24 mouse cellular contexts compared by ENCODE assay signal in genomic region chr11:97181061-97181460, GRCm38 (mm10).
"Had no signal": no experiment of that assay in that cellular context is flagged by ENCODE, and none has a peak within 500 bp of the region (broad histone marks: within the 10 kb centered on the region; RNA-seq: fewer than 3 reads in every experiment).

No protein-coding gene starts in this region.

- ATAC-seq: hindbrain, embryonic 16.5 days; inflammation-experienced regulatory T-cells, adult 6 months; intestine, embryonic 15.5 days; liver, embryonic 12.5 days had no signal

- H3K9me3 ChIP-seq: heart, embryonic 10.5 days; heart, embryonic 12.5 days; hindbrain, embryonic 10.5 days; hindbrain, embryonic 12.5 days; intestine, embryonic 15.5 days; limb, embryonic 10.5 days; limb, embryonic 12.5 days; liver, embryonic 12.5 days had no signal

- H3K4me3 ChIP-seq: gastrocnemius, adult 2 months; heart, embryonic 10.5 days; heart, embryonic 12.5 days; hindbrain, embryonic 10.5 days; hindbrain, embryonic 12.5 days; intestine, embryonic 15.5 days; layer of hippocampus, adult 2 months; left cerebral cortex, adult 2 months; limb, embryonic 10.5 days; limb, embryonic 12.5 days; liver, embryonic 12.5 days had no signal

- H3K27ac ChIP-seq: gastrocnemius, adult 2 months; heart, embryonic 10.5 days; hindbrain, embryonic 10.5 days; hindbrain, embryonic 12.5 days; hindbrain, embryonic 14.5 days; intestine, embryonic 15.5 days; layer of hippocampus, adult 2 months; left cerebral cortex, adult 2 months; limb, embryonic 10.5 days; limb, embryonic 12.5 days; liver, embryonic 12.5 days had no signal

- H3K4me2 ChIP-seq: heart, embryonic 12.5 days; hindbrain, embryonic 12.5 days; hindbrain, embryonic 14.5 days; intestine, embryonic 15.5 days; limb, embryonic 12.5 days; liver, embryonic 12.5 days had no signal

- H3K9ac ChIP-seq: heart, embryonic 12.5 days; hindbrain, embryonic 12.5 days; hindbrain, embryonic 14.5 days; intestine, embryonic 15.5 days; limb, embryonic 12.5 days; liver, embryonic 12.5 days had no signal

- H3K27me3 ChIP-seq: heart, embryonic 12.5 days; hindbrain, embryonic 12.5 days; intestine, embryonic 15.5 days; limb, embryonic 12.5 days; liver, embryonic 12.5 days had no signal

- DNase-seq: gastrocnemius, adult 2 months; gastrocnemius, postnatal 10 days; gastrocnemius, postnatal 25 days; heart, adult 18-20 months; heart, postnatal 10 days; heart, postnatal 4 days; kidney, adult 18-20 months; kidney, adult 8-10 months; kidney, postnatal 10 days; kidney, postnatal 25 days; kidney, postnatal 4 days had no signal
